Mouse (Mus musculus): Measurements from ENCODE around the gene Gm20388. TPM values are rescaled to one million over a fixed set of nuclear protein-coding genes. Genes with fewer than 3 reads are reported as not detected.

Gene Gm20388
- total RNA-seq, 4 experiments from 2014 or later = 0.17 to 15.1 (median 6.6) TPM

DNA sequence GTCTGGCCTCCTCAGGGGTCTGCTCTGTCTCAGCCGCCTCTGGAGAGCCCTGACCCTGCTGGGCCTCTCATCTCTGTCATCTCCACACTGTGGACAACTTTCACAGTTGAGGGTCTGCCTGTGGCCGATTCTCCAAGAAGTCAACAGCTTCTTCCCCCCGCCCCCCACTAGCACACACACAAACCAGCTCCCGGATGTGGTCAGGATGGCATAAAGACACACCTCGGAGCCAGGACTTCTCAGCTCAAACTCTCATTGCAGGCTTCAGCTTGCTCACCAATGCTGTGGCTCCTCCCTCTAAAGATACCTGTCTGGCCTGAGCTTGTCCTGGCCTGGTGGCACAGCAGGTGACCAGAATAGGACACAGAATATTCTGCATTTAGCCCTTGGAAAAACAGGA, 977.4 kb downstream of the Gm20388 start:
- DNase-seq (ENCODE audit: low spot score in 2 of 2) = no peak

DNA sequence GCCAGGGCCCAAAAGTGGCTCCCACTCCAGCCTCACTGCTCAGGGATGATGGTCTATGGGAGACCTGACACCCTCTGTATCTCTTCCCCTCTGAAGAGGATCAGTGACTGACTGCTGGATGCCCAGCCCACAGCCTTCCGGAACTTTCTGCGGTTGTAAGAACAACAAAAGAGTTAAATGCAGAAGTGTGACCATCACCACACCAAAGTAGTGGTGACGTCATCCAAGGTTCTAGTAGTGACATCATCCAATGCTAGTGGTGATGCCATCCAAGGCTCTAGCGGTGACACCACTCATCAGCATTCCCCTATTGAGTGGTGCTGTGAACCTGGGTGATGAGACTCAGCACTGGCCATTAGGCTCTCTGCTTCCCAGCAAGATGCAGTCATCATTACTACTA, 978.5 kb downstream of the Gm20388 start:
- no peak for DNase-seq (ENCODE audit: low spot score in 2 of 2)

DNA sequence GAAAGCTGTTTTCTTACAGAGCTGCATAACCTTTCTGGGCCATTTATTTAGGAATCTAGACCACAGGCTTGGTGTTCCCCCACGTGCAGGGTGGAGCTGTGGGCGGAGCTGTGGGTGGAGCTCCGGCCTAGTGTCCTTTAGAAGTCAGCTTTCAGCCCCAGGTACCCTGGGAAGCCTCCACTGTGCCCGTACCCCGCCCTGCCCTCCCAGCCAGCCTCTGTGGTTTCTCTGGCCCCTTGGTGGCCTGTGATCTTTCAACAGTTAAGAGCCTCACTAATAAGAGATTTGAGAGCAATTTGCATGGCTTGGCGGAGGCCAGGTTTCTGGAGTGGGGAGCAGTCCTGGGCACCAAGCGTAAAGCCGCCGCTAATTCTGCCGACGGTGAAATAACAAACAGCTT, 979.4 kb downstream of the Gm20388 start:
- DNase-seq (ENCODE audit: low spot score in 2 of 2) = no peak

DNA sequence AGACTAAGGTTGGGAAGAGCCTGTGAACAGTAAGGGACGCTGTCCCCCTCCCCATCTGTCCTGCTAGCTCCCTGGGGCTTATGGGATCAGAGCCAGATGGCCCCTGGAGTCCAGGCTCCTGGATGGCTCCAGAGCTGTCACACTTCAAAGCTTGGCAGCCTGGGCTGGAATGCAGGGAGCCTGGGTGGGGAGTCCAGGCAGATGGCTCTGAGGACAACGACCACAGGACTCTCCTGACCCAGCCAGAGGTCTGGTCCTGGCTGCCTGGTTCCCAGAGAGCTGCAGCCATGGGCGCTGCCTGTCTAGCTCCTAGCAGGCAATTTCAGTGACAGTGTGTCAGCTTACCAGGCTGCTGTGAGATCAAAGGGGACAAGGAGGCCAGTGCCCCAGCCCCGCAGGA, 984.4 kb downstream of the Gm20388 start:
- DNase-seq (ENCODE audit: low spot score in 2 of 2) = no peak

DNA sequence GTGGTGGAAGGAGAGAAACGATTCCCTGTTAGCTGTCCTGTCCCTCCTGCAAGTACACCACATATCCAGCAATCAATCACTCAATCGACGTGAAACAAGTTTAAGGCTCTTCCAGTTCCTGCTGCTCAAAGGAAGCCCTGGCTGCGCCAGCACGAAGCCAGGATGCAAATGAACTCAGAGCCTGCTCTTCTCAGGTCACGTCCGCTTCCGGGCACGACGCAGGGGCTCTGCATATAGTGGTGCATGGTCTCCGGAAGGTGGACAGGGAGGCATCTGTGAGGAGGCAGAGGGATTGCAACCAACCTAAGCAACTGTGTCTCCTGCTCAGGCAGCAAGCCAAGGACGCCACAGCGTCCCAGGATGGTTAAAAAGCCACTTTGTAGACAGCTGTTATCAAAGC, 985.0 kb downstream of the Gm20388 start:
- no peak for DNase-seq (ENCODE audit: low spot score in 2 of 2)

DNA sequence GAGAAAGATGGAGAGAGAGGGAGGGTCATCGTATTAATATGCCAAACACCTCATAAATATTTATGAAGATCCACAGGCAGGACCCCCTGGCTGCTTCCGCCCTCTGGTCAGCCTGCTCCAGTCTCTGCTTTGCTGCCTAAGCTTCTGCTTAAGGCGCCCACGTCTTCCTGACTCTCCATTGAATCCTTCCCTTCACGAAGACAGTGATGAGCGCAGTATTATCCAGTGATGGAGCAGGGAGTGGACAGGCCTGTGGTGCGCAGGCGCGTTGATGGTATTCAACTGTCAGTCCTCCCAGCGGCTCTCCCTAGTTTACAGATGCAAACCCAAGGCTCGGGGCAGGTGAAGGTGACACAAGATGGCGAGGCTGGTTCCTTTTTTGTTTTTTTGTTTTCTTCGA, 985.6 kb downstream of the Gm20388 start:
- DNase-seq (ENCODE audit: low spot score in 2 of 2) = no peak

DNA sequence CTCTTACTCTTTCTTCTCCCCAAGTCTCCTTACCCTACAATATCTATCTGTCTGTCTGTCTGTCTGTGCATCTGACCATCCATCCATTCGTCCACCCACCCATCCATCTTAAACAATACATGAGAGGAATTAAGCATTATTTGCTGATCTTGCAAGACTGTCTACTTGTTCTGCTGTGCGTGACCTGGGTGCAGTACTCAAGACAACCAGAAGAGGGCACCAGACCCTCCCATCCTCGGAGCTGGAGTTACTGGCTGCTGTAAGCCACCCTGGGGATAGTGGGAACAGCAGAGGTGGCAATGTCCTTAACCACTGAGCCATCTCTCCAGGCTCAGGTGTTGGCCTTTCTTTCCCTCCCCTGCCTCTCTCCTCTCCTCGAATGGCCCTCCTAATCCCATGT, 987.4 kb downstream of the Gm20388 start:
- DNase-seq (ENCODE audit: low spot score in 2 of 2) = no peak

DNA sequence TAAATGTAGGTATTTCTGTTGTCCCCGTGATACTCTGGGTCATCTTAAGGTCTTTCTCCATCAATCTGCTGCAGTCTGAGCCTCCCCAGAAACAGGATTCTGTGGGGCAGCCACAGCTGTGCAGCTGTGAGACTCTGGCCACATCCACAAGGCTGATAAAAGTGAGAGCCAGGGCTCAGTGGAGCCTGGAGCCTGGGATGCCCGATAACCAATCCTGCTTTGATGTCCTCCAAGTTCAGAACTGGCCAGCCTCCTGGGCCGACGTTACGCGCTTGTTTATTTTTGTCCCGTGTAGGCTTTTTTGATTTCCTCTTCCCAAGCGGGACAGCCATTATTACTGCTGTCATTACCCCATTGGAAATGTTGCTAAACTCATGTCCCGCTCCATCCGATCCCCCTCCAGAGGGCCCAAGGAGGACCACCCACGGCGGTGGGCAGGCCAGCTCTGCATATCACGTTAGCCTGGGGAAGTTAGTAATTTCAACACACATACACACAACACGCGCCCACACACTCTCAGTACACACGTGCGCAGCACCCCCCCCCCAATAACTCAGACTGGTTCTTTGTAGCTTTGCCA, 988.3 kb downstream of the Gm20388 start:
- no peak for DNase-seq (ENCODE audit: low spot score in 2 of 2)

DNA sequence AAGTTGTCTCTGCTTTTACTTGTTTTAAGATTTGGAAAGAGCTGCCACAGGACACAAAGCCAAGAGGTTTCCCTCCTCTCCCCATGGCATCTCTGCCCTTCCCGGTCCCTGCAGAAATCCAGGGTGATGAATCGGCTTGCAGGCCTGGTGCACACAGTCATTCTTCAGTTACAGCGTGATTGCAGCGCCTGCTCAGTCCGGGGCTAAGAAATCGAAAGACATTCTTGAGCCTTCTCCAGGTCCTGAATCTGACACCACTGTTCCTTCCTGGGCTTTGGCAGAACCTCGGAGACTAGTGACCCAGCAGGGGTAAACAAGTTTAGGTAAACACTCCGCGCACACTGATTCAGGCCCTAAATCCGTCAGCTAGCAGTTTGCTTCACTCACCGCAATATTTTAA, 991.7 kb downstream of the Gm20388 start:
- no peak for DNase-seq (ENCODE audit: low spot score in 2 of 2)

DNA sequence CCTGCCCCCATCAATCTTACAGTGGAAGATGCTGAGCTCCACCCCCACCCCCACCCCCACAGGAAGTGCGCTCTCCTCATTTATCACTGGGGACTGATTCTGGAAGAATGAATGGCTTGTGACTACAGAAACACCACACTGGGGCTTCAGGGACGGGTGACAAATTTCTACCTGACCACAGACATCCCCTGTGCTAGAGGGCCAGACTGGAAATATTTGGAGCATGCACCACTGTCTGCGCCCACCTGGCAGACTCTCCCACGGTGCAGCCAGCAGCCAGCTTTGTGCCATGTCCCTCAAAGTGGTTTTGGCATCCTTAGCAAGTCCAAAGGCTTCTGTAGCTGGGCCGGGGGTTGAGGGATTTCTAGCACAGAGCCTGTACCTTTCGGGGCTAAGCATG, 997.0 kb downstream of the Gm20388 start:
- DNase-seq (ENCODE audit: low spot score in 2 of 2) = no peak

DNA sequence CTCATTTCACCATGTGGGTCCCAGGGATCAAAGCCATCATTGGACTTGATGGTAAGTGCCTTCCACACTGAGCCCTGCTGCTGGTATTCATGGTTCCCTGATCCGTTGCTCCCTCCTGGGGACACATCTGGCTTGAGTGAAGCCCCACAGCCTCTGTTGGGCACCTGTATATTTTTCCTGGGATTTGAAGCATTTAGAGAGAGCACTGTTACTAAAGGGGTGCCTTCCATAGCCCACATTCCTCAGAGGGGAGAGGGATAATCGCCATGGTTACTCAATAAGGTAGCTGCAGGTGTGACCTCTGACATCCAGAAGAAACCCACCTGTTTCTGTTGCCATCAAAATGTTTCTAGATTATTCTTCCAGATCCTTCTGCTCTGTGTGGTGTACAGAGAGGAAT, 1000.3 kb downstream of the Gm20388 start:
- DNase-seq (ENCODE audit: low spot score in 2 of 2) = no peak

DNA sequence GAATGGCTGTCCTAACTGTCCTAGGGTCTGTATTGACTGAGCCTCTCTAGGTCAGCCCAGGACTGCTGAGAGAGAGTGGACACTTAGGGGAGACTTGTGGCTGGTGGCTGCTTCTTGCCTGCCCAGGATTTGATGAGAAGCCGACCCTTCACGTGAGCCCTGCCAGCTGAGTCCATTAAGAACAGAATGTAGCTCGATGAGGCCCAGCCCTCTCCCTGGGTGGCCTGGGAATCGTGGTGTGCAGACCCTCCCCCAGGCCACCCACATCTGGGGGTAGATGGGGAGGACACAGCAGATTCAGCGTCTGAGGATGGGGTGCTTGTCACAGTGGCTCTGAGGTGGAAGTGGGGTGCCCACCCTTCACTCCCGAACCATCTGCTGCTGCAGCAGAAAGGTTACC, 1001.8 kb downstream of the Gm20388 start:
- DNase-seq (ENCODE audit: low spot score in 2 of 2) = no peak

DNA sequence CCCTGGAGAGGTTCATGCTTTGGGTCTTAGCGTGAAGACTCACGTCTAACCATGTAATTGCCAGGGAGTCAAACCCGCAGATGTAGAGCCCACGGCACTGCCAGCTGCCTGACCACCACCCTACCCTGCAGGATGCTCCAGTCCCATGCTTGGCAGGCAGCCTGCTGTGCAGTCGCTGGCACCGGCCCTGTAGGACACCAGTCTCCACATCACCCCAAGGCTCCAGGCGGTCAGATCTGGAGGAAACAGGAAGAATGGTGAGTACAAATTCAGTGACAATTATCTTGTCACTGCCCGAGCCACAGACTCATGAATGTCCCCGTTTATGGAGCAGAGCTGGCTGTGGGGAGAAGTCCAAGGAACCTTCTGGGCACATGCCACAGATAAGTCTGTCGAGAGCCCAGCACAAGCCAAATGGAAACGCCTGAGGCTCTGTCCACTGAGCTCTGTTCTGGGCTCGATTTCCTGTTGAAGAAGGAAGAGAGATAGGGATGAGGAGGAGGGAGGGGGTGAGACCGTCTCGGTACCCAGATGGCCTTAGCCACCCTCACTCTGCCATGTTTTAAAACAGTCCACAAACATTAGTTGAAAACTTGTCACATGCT, 1006.3 kb downstream of the Gm20388 start:
- no peak for DNase-seq (ENCODE audit: low spot score in 2 of 2)

DNA sequence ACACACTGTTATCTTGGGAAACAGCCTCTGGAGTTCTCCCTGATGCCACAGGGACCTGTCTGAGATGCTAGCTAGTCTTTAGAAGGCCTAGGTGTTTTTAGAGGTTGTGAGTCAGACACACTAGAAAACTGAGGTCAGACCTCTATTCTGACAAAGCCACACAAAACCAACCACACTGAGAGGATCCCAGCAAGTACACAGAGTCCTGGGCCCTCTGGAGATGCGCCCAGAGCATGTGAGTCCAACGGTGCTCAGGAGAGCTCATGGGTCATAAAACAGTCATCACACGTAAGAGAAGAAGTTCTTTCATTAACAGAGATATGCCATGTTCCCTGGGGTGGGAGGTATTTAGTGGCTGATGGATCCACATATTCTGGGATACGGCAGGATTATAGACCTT, 1009.9 kb downstream of the Gm20388 start:
- no peak for DNase-seq (ENCODE audit: low spot score in 2 of 2)

DNA sequence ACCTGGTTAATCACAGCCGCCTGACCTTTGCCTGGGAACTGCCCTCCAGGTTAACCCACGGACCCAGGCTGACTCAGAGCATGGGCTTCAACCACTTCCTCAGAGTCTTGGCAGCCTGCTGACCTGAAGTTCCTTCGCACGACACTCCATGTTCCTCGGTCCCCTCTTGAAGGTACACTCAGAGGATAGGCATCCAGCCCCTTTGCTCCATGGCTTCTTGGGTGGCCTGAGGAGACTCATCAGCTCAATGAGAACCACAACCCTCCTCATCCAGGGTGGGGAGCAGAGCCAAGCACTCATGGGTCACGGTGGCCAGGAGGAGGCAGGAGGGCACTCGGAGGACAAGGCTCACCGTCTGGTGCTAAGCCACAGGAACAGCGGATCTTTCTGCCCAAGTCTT, 1015.6 kb downstream of the Gm20388 start:
- DNase-seq (ENCODE audit: low spot score in 2 of 2) = no peak

DNA sequence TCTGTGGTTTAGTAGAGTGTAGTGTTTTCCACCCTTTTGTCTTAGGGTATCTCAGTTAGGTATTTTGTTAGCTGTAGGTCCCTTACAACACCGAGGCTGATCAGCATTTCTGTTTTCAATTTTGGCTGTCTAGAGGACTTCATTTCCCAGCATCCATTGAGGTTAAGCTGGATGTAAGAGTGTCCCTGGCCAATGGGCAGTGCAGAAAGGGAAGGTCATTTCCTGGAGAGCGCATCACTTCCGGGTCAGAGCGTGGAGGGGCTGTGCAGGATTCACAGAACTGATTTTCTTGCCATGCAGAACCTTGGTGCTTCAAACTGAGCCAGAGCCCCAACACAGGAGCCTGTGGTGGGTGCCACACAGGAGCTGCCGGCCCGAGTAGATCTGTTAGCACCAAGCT, 1017.4 kb downstream of the Gm20388 start:
- no peak for DNase-seq (ENCODE audit: low spot score in 2 of 2)

DNA sequence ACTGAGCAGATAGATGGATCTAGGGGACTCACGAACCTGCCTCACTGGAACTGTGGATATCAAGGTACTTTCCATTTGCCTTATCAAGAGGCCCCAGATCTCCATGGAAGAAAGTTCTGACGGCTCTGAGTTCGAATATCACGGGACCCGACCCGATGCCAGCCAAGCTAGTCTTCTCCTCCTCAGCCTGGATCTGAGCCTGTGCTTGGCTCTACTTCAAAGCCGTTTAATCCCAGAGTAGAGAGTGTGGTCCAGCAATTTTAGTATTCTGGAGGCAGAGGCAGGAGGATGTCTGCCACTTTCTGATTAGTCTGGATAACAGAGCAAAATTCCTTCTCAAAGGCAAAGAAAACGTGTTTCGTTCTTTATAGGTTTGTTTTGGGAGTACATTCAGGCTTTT, 1024.0 kb downstream of the Gm20388 start:
- no peak for DNase-seq (ENCODE audit: low spot score in 2 of 2)

DNA sequence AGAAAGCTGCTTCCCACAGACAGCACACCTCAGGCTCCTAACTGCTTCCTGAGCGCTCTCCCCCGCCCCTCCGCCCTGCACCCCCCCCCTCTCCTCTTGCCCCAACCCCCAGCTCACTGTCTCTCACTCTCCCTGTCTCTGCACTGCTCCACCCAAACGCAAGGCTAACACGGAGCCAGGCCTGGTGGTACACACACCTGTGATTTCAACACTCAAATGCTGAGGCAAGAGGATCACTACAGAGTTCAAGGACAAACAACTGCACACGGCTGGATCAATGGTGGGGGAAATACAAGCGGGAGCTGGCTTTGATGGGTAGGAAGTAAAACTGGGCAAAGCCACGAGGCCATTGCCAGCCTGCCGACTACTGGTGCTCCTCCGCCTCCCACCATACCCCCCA, 1026.0 kb downstream of the Gm20388 start:
- DNase-seq (ENCODE audit: low spot score in 2 of 2) = no peak

DNA sequence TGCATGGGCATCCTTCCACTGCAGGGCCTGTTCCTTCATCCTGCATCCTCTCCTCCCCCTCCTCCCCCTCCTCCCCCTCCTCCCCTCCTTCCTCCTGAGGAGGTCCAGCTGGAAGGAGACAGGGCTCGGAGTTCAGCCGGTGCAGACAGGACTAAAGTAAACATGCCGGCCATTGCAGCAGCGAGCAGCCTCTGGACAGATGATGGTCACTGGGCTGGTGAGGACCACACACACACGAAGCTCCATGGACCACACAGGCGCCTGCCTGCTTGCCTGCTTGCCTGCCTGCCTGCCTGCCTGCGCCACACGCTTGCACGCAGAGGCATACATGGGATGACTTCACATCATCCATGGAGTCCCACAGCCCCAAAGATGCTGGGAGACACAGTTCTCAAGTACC, 1026.8 kb downstream of the Gm20388 start:
- DNase-seq (ENCODE audit: low spot score in 2 of 2) = no peak

DNA sequence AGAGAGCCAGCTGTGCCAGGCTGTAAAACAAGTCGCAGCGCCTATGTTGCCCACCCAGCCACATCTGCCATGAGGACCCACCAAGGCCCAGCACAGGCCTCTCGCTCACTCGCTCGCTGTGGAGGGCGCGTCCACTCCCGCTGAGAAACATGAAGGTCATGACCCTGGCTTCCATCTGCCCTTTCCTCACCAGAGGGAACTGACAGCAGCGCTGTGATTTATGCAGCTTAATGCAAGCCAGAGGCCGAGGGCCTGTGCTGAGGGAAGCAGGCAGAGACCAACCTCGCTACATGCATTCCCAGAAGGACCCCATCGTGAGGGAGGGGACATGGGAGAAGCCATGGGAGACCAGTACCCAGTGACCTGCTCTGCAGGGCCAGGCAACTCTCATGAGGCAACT, 1029.6 kb downstream of the Gm20388 start:
- DNase-seq (ENCODE audit: low spot score in 2 of 2) = no peak

DNA sequence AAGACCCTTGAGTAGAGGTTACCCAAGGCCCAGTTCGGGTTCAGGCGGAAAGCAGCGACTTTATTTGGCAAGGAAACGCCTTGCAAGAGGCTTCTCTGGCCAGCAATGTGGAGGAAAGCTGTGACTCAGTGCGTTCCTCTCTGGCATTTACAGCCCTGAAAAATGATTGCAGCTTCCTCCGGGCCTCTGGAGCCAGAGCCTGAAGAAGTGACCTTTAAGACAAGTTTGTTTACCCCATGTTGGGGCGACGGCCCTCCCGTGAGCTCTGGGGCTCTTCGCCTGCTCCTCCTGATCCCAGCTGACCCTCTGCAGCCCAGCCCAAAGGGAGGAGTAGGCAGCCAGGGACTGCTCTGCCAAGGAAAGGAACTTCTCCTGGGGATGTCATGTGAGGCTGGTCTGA, 1036.6 kb downstream of the Gm20388 start:
- DNase-seq (ENCODE audit: low spot score in 2 of 2) = no peak

DNA sequence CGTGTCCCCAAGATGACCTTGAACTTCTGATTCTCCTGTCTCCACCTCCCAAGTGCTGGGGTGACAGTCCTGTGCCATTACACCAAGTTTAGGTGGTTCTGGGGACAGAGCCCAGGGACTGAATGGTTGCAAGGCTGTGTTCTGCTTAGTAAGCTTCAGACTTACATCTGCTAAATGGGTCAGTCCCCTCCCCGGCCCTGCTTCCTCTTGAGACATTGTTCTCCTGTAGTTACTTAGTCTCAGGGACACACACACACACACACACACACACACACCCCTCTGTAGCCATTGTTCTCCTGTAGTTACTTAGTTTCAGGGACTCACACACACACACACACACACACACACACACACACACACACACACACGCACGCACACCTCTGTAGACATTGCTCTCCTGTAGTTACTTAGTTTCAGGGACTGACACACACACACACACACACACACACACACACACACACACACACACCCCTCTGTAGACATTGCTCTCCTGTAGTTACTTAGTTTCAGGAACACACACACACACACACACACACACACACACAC, 1037.5 kb downstream of the Gm20388 start:
- DNase-seq (ENCODE audit: low spot score in 2 of 2) = no peak

DNA sequence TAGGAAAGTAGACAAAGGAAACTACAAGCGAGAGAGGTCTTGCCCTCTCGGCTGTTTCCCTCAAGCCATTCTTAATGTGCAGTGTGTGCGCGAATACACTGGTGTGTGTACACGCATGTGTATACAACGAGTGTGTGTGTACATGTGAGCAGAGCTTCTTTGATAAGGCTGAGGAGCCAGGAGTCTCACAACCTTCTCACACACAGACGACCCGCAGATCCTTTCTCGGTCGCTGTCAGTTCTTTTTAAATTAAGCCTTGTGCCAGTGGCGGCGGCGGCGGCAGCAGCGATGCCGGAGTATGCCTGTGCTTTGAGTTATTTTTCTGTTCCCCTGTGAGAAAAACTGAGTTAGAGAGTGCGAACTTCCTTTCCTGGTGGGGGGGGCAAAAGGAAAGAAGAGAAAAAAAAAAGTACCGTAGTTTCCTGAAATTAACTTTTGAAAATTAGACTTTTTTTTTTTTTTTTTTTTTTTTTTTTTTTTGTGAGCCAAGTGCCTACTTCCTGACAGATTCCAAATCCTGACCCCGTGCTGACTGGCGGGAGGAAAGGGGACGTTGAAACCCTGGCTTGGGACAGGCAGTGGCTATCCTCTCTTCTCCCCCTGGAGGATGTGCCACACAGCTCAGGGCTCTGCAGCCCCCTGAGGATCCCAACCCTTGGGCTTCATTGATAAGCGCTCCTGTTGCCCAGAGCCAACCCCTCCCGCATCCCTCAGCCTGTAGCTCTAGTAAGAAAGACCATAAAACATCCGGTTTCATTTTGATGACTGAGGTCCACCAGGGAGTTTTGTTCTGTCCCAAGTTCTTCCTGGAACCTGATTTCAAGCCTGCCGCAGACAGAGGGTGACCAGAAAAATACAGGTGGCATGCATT, 1038.2 kb downstream of the Gm20388 start:
- no peak for DNase-seq (ENCODE audit: low spot score in 2 of 2)
